Mouse (Mus musculus) intestine, embryonic 14.5 days (tissue): ENCODE results near the gene Ttf2. TPM values are rescaled to one million over a fixed set of nuclear protein-coding genes. Genes with fewer than 3 reads are reported as not detected.

ENCODE experiments used
- ATAC-seq: fragments of 200-750 bp; cut with Nextera tagmentation; replicated peaks from 2 replicates; pipeline ENCODE4 v1.8.0; 2017; ENCODE audit warnings: low read depth, moderate number of reproducible peaks, moderate TSS enrichment, moderate library complexity; ENCODE audit not compliant: low FRiP score, low TSS enrichment
- DNase-seq: peaks from one replicate; pipeline ENCODE4 v3.0.0-alpha.2; 2018; ENCODE audit warnings: low spot score
- H3K27ac ChIP-seq: fragments of 300-500 bp; sonication (generic); 2 replicates; pipeline ENCODE4 v1.5.1; 2014; ENCODE audit warnings: low read depth, mild to moderate bottlenecking, control low read depth
- H3K27me3 ChIP-seq: fragments of 300-500 bp; sonication (generic); replicated peaks from 2 replicates; pipeline ENCODE4 v1.6.1; 2014; ENCODE audit warnings: low read length, control low read depth; ENCODE audit not compliant: control insufficient read depth, insufficient read depth
- H3K36me3 ChIP-seq: fragments of 300-500 bp; sonication (generic); 2 replicates; pipeline ENCODE4 v1.6.1; 2014; ENCODE audit warnings: low read length, control low read depth; ENCODE audit not compliant: control insufficient read depth, insufficient read depth
- H3K4me1 ChIP-seq: fragments of 300-500 bp; sonication (generic); replicated peaks from 2 replicates; pipeline ENCODE4 v1.6.1; 2014; ENCODE audit warnings: low read length, control low read depth, mixed read lengths; ENCODE audit not compliant: control insufficient read depth, insufficient read depth
- H3K4me2 ChIP-seq: fragments of 300-500 bp; sonication (generic); 2 replicates; pipeline ENCODE4 v1.6.1; 2014; ENCODE audit warnings: low read length
- H3K4me3 ChIP-seq: fragments of 300-500 bp; sonication (generic); 2 replicates; pipeline ENCODE4 v1.5.1; 2014; ENCODE audit warnings: low read depth, low read length, control low read depth, mixed read lengths
- H3K9ac ChIP-seq: fragments of 300-500 bp; sonication (generic); 2 replicates; pipeline ENCODE4 v1.6.1; 2014; ENCODE audit warnings: mild to moderate bottlenecking, low read length
- H3K9me3 ChIP-seq: fragments of 300-500 bp; sonication (generic); 2 replicates; pipeline ENCODE4 v1.6.1; 2016; ENCODE audit warnings: low read length, control low read depth; ENCODE audit not compliant: control insufficient read depth
- WGBS: fragments of 180-500 bp; shearing (Covaris S2); extraction: QIAGEN DNeasy Blood & Tissue Kit; methylation state at CpG from one replicate; pipeline ENCODE4 v1.1.7; 2014; 5-methylcytosine and 5-hydroxymethylcytosine counted together
- polyA plus RNA-seq: library from polyadenylated mRNA; unstranded; fragments of >200 nt; fragmentation: Nextera tagmentation; extraction: Ambion mirVana; gene quantifications from 2 replicates; pipeline ENCODE4 v1.2.1, GENCODE M21; 2014

Gene Ttf2
- polyA plus RNA-seq, 1 experiment from 2014 or later: 16.2 TPM

DNA sequence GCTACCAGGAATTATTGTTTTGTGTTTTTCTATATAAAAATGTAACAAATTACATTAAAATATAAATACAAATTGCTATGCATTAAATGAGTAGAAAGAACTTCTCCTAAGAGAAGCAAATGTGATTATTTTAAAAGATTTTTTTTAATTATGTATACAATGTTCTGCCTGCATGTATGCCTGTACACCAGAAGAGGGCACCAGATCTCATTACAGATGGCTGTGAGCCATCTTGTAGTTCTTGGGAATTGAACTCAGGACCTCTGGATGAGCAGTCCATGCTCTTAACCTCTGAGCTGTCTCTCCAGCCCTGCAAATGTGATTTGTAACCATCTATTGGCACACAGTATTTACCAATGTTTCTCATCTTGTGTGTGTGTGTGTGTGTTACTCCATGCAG is 14.8 kb downstream of the Ttf2 start:
- Histone ChIP-seq H3K4me2 (no peak overlapping the region), H3K36me3 (peaks cover 84% of the 10 kb centered on the region), H3K4me1 (no peaks in the 10 kb centered on the region), H3K9ac (no peak overlapping the region), H3K4me3 (no peak overlapping the region), H3K9me3 (no peaks in the 10 kb centered on the region), H3K27me3 (no peaks in the 10 kb centered on the region), H3K27ac (no peak overlapping the region)
- ATAC-seq (no peak), DNase-seq (no peak)

DNA sequence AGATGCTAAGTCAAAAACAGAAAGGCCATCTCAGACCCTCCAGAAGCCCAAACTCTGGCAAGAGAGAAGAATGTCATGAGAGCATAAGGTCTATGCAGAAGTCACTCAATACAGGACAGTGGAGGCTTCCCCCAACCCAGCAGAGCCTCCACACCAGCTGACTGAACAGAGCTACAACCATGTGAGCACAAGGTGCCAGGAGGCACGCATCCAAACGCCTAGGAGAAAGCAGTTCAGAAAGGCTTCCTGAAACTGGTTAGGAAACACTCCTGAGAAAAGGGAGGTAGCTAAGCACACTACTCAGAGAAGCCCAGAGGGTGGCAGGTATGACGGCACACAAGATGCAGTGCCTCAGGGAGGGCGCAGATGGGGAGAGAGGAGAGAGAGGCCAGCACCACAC is 17.9 kb downstream of the Ttf2 start:
- no peaks in the 10 kb centered on the region for H3K4me1 ChIP-seq
- H3K27ac ChIP-seq: no peak overlapping the region
- H3K4me3 ChIP-seq: no peak overlapping the region
- no peaks in the 10 kb centered on the region for H3K9me3 ChIP-seq
- DNase-seq: no peak
- 92% methylated on average over 4 of the region's 4 CpGs for WGBS
- no peak overlapping the region for H3K9ac ChIP-seq
- peaks cover 88% of the 10 kb centered on the region for H3K36me3 ChIP-seq
- no peaks in the 10 kb centered on the region for H3K27me3 ChIP-seq
- no peak overlapping the region for H3K4me2 ChIP-seq
- no peak for ATAC-seq

DNA sequence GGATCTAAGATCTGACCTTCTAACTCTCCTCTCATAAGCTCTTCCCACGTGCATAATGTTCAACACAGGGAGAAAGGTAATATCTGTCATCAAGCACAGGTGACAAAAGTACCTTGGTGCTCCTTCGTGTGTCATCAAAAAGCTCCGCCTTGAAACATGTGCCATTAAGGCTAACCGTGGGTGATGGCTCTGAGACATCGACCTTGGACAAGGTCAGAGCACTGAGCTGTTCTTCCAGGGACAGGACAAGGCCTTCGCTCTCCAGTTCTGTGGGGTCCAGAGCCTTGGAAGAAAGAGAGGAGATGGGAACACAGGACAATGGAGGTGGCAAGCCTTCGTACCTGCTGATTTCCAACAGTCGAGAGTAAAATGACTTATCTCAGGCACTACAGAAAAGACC is 22.2 kb downstream of the Ttf2 start:
- WGBS: 91% methylated on average over 8 of the region's 8 CpGs
- Histone ChIP-seq H3K4me2 (no peak overlapping the region), H3K36me3 (peaks cover 88% of the 10 kb centered on the region), H3K27ac (no peak overlapping the region), H3K9me3 (no peaks in the 10 kb centered on the region), H3K4me3 (no peak overlapping the region), H3K4me1 (no peaks in the 10 kb centered on the region), H3K27me3 (no peaks in the 10 kb centered on the region), H3K9ac (no peak overlapping the region)
- DNase-seq (no peak), ATAC-seq (no peak)

DNA sequence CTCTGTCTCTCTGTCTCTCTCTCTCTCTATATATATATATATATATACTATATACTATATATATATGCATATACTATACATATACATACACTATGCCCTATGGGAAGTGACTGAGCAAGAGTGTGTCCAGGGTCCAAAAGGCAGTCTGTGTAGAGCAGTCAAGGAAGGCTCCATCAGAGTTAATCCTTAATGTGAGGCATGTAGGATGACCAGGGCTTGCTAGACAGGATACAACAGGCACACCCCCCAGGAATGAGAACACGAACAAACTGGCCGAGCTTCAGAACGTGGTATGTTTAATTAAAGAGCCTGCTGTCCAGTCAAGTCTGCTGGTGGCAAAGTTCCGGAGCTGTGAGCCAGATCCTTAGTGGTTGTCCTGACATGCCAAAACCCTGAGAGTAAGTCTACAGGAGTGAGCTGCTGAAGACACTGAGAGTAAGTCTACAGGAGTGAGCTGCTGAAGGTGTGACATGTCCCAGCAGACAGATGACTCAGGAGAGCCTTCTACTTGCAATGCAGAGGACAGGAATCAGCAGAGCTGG is 28.9 kb downstream of the Ttf2 start:
- Histone ChIP-seq H3K27me3 (no peaks in the 10 kb centered on the region), H3K4me2 (no peak overlapping the region), H3K4me3 (no peak overlapping the region), H3K9me3 (no peaks in the 10 kb centered on the region), H3K9ac (no peak overlapping the region), H3K4me1 (no peaks in the 10 kb centered on the region), H3K27ac (no peak overlapping the region), H3K36me3 (peaks cover 84% of the 10 kb centered on the region)
- ATAC-seq (no peak), DNase-seq (no peak)
- 85% methylated on average over 4 of the region's 4 CpGs for WGBS

DNA sequence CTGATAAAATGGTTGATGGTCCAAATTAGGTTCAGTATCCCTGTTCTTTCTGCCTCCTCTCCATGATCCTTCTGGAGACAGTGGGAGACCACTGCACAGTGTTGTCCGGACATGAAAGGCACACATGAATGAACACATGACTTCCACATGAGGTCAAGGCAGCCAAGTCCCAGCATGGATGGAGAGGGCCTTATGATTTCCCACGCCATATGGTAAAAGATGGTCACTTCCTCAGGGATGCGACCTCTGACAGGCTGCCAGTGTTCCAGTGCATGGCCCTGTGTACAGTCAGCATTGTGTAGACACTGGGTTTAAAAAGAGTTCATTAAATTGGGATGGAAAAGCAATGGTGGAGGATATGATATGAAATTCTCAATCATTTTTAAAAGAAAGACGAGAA is 31.3 kb downstream of the Ttf2 start:
- Histone ChIP-seq H3K9me3 (no peaks in the 10 kb centered on the region), H3K9ac (no peak overlapping the region), H3K27ac (no peak overlapping the region), H3K4me2 (no peak overlapping the region), H3K36me3 (peaks cover 73% of the 10 kb centered on the region), H3K4me1 (no peaks in the 10 kb centered on the region), H3K4me3 (no peak overlapping the region), H3K27me3 (no peaks in the 10 kb centered on the region)
- WGBS: 96% methylated on average over 4 of the region's 4 CpGs
- no peak for ATAC-seq
- DNase-seq: no peak

DNA sequence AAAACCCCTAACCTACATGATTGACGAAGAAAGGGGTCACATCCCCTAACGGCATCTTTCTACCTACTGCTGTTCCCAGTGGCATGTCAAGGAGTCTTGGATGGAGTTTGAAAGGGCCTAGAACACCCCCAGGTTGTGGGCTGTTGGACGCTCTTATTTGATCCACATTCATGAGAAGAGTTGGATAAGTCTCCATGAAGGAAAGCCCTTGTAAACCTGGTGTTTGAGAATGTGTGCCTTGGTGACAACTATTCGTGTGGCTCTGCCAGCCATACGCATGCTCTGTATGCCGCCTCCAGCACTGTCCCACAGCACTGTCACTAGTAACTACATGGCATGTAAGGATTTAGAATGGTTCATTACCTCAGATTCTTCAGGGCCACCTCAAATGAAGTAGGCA is 33.3 kb downstream of the Ttf2 start:
- no peak for DNase-seq
- Histone ChIP-seq H3K4me1 (no peaks in the 10 kb centered on the region), H3K4me2 (no peak overlapping the region), H3K27me3 (no peaks in the 10 kb centered on the region), H3K36me3 (peaks cover 75% of the 10 kb centered on the region), H3K9me3 (no peaks in the 10 kb centered on the region), H3K4me3 (no peak overlapping the region), H3K27ac (no peak overlapping the region), H3K9ac (no peak overlapping the region)
- 95% methylated on average over 6 of the region's 6 CpGs for WGBS
- ATAC-seq: no peak

DNA sequence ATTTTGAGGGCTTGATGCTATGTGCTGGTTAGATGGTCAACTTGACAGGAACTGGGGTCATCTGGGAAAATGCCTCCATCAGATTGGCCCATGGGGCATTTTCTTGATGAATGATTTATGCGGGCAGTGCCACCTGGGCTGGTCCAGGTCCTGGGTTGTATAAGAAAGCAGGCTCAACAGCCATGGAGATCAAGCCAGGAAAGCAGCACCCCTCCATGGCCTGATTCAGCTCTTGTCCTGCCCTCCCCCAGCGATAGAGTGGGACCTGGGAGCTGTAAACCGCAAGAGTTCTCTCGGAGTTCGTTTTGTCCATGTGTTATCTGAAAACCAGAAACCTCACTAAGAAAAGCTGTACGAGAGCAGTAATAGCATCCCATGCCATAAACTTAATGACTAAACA is 33.9 kb downstream of the Ttf2 start:
- peaks cover 75% of the 10 kb centered on the region for H3K36me3 ChIP-seq

DNA sequence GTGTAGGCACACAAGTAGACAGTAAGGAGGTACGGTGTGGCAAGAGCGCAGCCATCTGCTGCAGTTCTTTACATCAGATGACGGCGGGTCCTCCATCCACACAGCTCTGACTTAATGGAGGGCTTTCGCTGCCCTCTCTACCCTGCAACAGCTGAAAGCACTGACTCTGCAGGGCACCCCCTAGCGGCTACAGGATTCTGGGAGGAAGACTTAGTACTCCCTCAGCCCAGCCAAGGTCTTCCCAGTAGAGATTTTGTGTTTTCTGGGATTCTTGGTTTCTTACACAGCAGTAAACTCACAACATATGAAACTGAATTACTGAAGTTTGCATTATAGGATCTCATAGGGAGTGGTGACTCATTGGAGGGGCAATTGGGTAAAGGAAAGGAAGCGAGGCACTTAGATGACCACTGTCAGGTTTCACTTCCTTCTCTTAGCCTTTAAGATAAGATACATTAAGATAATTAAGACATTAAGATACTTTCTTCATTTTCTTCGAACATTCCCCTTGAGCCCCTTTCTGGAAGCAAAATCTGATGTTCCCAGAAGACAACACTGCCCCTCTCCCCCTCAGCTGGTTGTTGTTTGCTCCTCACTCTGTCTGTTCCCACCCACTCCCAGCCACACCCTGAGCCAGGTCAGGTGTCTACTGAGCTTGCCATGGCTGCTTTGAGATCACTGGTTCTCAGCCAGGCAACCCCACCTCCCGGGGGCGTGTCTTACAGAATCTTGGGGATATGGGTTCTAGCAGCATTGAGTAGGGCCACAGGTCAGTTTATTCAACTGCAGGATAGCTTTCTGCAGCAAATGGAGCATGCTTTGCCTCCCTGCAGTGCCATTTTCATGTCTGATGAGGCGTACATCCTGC is 37.2 kb downstream of the Ttf2 start:
- no peak for ATAC-seq

More for the DNA sequence above, 33.9 kb downstream of the Ttf2 start:
- Histone ChIP-seq H3K27ac (no peak overlapping the region), H3K9ac (no peak overlapping the region), H3K9me3 (no peaks in the 10 kb centered on the region), H3K4me1 (no peaks in the 10 kb centered on the region), H3K4me2 (no peak overlapping the region), H3K27me3 (no peaks in the 10 kb centered on the region), H3K4me3 (no peak overlapping the region)
- no peak for ATAC-seq
- 77% methylated on average over 6 of the region's 6 CpGs for WGBS
- DNase-seq: no peak

More for the DNA sequence above, 37.2 kb downstream of the Ttf2 start:
- H3K9ac ChIP-seq: no peak overlapping the region
- no peak overlapping the region for H3K4me2 ChIP-seq
- no peak overlapping the region for H3K27ac ChIP-seq
- peaks cover 68% of the 10 kb centered on the region for H3K36me3 ChIP-seq
- H3K9me3 ChIP-seq: no peaks in the 10 kb centered on the region
- H3K4me1 ChIP-seq: no peaks in the 10 kb centered on the region
- WGBS: 77% methylated on average over 11 of the region's 11 CpGs
- H3K4me3 ChIP-seq: no peak overlapping the region
- H3K27me3 ChIP-seq: no peaks in the 10 kb centered on the region
- DNase-seq: no peak
